Mouse (Mus musculus) megakaryocyte, adult 5-6 weeks (primary cell): ENCODE measurements at regions not wholly inside any gene's neighbourhood (a gene's known extent, or its start where the extent isn't known, plus 50 kb on each side); places are given as distances from the start of the nearest gene placed in this dataset.

Experiments
- ATAC-seq: 2 replicates; pipeline ENCODE4 v1.8.0; 2016; ENCODE audit warnings: mild to moderate bottlenecking, inconsistent platforms; ENCODE audit not compliant: poor library complexity, severe bottlenecking

GRCm38 (mm10) chr8:52158176-52158575 is 1353.4 kb upstream of the Aga start:
- ATAC-seq: no peak

- peak; percentile 93 for ATAC-seq
These were observed 1314.6 kb upstream of the Aga start for GRCm38 (mm10) chr8:52196934-52197333.

GRCm38 (mm10) chr8:52227506-52227905 is 1284.0 kb upstream of the Aga start:
- ATAC-seq: no peak

GRCm38 (mm10) chr8:52256055-52256454 is 1255.5 kb upstream of the Aga start:
- ATAC-seq: no peak
